Mouse (Mus musculus): ENCODE measurements at regions not wholly inside any gene's neighbourhood (a gene's known extent, or its start where the extent isn't known, plus 50 kb on each side); places are given as distances from the start of the nearest gene placed in this dataset.

DNA sequence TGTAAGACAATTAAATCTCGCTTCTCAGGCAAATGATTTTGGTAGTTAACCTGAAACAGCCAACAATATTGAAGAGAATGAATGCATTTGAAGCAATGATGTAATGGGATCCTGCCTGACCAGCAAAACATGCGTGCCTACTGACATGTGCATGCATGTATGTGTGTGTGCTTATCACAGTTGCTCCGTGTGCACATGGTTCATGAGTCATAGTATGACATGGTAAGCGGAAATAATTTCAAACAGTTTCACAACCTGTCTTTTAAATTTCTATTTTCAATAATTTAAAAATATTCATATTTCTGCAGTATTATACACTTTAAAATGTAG lies 436.8 kb upstream of the Ccnh start:
- no peaks in the 10 kb centered on the region for H3K36me3 ChIP-seq (ENCODE audit: control insufficient read depth, insufficient read depth, low read length)
- ATAC-seq (peak; percentile 44), DNase-seq (ENCODE audit: low spot score) (no peak)
- no peak overlapping the region for H3K4me3 ChIP-seq (ENCODE audit: low read depth, low read length)
- H3K4me2 ChIP-seq (ENCODE audit: low read length): 0 out of 2 replicates have a peak overlapping the region, but pooled peaks have one; percentile 1
- H3K4me1 ChIP-seq (ENCODE audit: control insufficient read depth, insufficient read depth, low read length): peaks cover 27% of the 10 kb centered on the region
- peak overlapping the region; percentile 94 for H3K27ac ChIP-seq (ENCODE audit: low read depth, low read length)
- WGBS: 13% methylated on average over 4 of the region's 4 CpGs
- H3K9me3 ChIP-seq (replicated peaks; ENCODE audit: control insufficient read depth, low read length): no peaks in the 10 kb centered on the region
- peak overlapping the region; percentile 2; the same call in 1 of the 2 replicates for H3K9ac ChIP-seq (ENCODE audit: low read length)
- H3K27me3 ChIP-seq (replicated peaks; ENCODE audit: control insufficient read depth, insufficient read depth, low read length): no peaks in the 10 kb centered on the region

DNA sequence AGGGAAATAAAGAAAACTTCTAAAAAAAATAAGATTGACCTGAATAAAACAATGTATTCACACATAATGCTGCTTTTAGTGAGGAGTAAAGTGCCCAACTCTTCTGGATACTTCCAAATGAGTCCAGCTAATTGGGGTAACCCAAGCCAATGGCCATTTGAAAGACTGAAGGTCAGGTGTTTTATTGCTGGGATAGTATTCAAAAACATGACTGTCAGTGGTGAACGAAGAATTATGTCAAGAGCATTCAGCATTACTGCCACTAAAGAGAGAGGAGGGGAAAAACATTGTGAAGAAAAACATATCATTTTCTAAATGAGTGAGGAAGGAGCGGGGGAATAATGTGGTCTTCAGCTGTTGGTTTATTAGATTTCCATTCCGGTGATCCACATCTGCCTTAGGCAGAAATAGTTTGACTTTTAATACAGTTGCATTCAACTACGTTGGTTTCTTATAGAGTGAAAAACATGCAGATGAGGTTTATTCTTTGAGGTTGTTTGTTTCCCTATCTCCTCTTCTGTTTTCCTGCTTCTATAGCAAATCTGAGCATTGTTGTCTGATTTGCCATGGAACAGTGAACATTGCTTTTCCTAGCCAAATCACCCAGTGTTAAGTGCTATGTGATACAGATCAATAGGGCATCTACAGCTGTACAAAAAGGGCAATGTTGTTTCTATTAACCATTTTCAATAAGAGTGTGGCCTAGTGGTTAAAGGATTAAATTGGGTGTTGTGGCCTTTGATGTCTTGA lies 435.3 kb upstream of the Ccnh start:
- ATAC-seq (no peak), DNase-seq (ENCODE audit: low spot score) (peak; percentile 64)
- Histone ChIP-seq H3K4me2 (ENCODE audit: low read length) (peak overlapping the region; percentile 6), H3K36me3 (ENCODE audit: control insufficient read depth, insufficient read depth, low read length) (no peaks in the 10 kb centered on the region), H3K4me3 (ENCODE audit: low read depth, low read length) (no peak overlapping the region), H3K27ac (ENCODE audit: low read depth, low read length) (peak overlapping the region; percentile 94), H3K4me1 (ENCODE audit: control insufficient read depth, insufficient read depth, low read length) (peaks cover 30% of the 10 kb centered on the region), H3K9me3 (replicated peaks; ENCODE audit: control insufficient read depth, low read length) (no peaks in the 10 kb centered on the region), H3K27me3 (replicated peaks; ENCODE audit: control insufficient read depth, insufficient read depth, low read length) (no peaks in the 10 kb centered on the region), H3K9ac (ENCODE audit: low read length) (peak overlapping the region; percentile 47; the same call in 1 of the 2 replicates)
- WGBS: 11% methylated on average over 4 of the region's 4 CpGs

DNA sequence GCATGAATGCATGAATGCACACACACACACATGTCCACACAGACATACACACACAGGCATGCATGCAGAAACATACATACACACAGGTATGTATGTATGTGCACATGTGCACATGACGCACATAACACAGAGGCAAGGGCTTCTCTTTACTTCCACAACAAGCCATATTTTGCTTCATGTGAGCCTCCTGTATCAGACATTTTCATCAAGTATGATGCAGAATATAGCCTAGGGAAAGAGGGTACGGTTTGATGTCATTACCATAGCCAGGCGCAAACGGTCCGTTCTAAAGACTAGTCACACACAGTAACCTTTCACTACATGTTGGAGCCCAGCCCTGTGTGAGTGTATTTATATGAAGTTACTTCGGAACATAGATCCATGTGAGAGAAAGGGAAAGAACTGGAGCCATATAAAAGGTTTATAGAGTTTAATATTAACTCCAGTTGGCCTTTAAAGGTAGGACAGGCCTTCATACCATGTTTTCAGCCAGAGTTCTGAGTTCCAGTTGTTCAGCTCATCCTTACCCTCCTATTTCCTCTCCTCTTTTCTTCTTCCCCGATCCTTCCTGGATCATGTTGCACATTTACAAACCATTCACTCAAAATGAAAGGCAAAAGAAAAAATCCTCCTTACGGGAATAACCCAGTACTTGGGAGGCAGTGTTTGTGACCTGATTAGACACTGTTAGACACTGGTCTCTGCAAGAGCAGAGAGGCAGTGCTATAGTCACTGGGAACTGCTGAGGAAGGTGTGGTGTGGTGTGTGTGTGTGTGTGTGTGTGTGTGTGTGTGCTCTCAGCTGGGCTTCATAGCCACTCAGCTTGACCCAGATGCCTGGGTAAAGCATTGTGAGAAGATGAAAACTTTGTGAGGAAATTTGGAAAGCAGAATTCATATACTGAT lies 434.1 kb upstream of the Ccnh start:
- Histone ChIP-seq H3K27me3 (replicated peaks; ENCODE audit: control insufficient read depth, insufficient read depth, low read length) (no peaks in the 10 kb centered on the region), H3K27ac (ENCODE audit: low read depth, low read length) (peak overlapping the region; percentile 94), H3K4me1 (ENCODE audit: control insufficient read depth, insufficient read depth, low read length) (peaks cover 30% of the 10 kb centered on the region), H3K4me2 (ENCODE audit: low read length) (peak overlapping the region; percentile 42), H3K4me3 (ENCODE audit: low read depth, low read length) (no peak overlapping the region), H3K9ac (ENCODE audit: low read length) (peak overlapping the region; percentile 52), H3K36me3 (ENCODE audit: control insufficient read depth, insufficient read depth, low read length) (no peaks in the 10 kb centered on the region), H3K9me3 (replicated peaks; ENCODE audit: control insufficient read depth, low read length) (no peaks in the 10 kb centered on the region)
- ATAC-seq (no peak), DNase-seq (ENCODE audit: low spot score) (peak; percentile 47)
- WGBS: 29% methylated on average over 8 of the region's 8 CpGs

DNA sequence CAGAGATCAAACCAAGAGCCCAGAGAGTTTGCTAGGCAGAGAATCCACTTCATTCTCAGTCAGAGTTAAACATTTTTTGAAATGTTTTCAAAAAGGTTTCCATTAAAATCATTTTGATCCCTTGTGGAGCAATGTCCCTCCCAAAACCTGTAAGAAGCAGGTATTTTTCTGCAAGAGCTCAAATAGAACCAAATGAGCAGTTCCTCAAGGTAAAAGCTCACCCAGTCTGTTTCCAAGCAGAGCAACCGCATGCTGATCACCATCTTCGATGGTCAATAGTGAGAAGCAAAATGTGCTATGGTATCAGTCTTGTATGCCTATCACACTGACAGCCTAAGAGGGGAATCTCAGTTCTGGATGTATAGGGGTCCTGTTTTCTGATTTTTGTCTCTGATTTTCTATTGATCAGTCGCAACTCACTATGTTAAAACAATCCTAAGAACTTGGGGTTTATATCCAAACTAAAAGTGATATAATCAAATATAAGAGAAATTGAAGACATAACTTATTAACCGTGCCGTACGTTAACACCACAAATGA lies 432.3 kb upstream of the Ccnh start:
- DNase-seq (ENCODE audit: low spot score): peak; percentile 45
- H3K4me2 ChIP-seq (ENCODE audit: low read length): peak overlapping the region; percentile 28
- no peaks in the 10 kb centered on the region for H3K9me3 ChIP-seq (replicated peaks; ENCODE audit: control insufficient read depth, low read length)
- H3K27me3 ChIP-seq (replicated peaks; ENCODE audit: control insufficient read depth, insufficient read depth, low read length): no peaks in the 10 kb centered on the region
- WGBS: 27% methylated on average over 6 of the region's 6 CpGs
- no peak overlapping the region for H3K4me3 ChIP-seq (ENCODE audit: low read depth, low read length)
- peaks cover 27% of the 10 kb centered on the region for H3K4me1 ChIP-seq (ENCODE audit: control insufficient read depth, insufficient read depth, low read length)
- peak overlapping the region; percentile 63 for H3K9ac ChIP-seq (ENCODE audit: low read length)
- peak overlapping the region; percentile 94 for H3K27ac ChIP-seq (ENCODE audit: low read depth, low read length)
- ATAC-seq: no peak
- H3K36me3 ChIP-seq (ENCODE audit: control insufficient read depth, insufficient read depth, low read length): no peaks in the 10 kb centered on the region

DNA sequence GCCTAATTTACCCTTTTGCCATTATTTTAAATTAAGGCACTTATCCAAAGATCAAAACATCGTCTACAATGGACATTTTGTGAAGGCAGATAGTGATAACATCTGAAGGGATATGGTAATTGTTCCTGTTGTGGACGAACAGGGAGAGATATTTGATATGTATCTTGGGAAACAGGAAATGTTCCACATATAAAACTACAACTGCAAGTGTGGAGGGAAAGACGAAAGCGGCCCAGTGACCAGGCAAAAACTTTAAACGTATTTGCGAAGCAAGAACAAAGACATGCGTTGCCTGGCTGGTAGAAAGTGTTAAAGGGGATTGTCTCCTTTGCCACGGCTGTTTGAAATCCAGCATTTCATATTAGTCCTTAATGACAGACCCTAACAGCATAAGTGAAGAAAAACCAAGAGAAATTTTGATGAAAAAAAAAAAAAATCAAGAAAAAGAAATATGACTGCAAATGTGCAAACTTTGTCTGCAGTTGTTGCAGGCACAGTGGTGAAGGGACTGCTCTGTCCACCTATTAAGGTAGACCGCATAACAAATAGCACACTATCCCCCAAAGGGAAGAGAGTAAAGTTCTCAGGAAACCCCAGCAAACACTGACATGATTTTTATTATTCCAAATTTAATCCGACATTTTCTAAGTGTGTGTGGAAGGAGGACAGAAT lies 431.2 kb upstream of the Ccnh start:
- ATAC-seq (peak; percentile 51), DNase-seq (ENCODE audit: low spot score) (peak; percentile 63)
- H3K4me2 ChIP-seq (ENCODE audit: low read length): peak overlapping the region; percentile 46
- H3K9ac ChIP-seq (ENCODE audit: low read length): peak overlapping the region; percentile 72
- peak overlapping the region; percentile 2; the same call in 1 of the 2 replicates for H3K4me3 ChIP-seq (ENCODE audit: low read depth, low read length)
- H3K4me1 ChIP-seq (ENCODE audit: control insufficient read depth, insufficient read depth, low read length): peaks cover 25% of the 10 kb centered on the region
- H3K9me3 ChIP-seq (replicated peaks; ENCODE audit: control insufficient read depth, low read length): no peaks in the 10 kb centered on the region
- peak overlapping the region; percentile 95 for H3K27ac ChIP-seq (ENCODE audit: low read depth, low read length)
- H3K27me3 ChIP-seq (replicated peaks; ENCODE audit: control insufficient read depth, insufficient read depth, low read length): no peaks in the 10 kb centered on the region
- H3K36me3 ChIP-seq (ENCODE audit: control insufficient read depth, insufficient read depth, low read length): no peaks in the 10 kb centered on the region
- 5% methylated on average over 10 of the region's 10 CpGs for WGBS

DNA sequence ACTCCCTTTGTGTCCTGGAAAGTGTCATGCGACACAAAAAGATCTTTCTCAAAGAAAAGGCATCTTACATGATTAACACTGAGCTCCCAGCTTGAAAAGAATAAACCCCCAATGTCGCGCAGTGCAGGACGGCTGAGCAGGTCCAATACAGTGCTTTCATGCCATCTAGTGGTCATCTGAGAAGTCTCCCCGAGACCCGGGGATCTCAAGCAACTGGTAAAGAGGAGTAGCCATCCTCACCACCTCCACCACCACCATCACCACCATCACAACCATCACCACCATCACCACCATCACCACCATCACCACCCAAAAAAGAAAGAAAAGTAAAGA lies 430.7 kb upstream of the Ccnh start:
- Histone ChIP-seq H3K27me3 (replicated peaks; ENCODE audit: control insufficient read depth, insufficient read depth, low read length) (no peaks in the 10 kb centered on the region), H3K4me1 (ENCODE audit: control insufficient read depth, insufficient read depth, low read length) (peaks cover 25% of the 10 kb centered on the region), H3K9me3 (replicated peaks; ENCODE audit: control insufficient read depth, low read length) (no peaks in the 10 kb centered on the region), H3K9ac (ENCODE audit: low read length) (peak overlapping the region; percentile 72), H3K36me3 (ENCODE audit: control insufficient read depth, insufficient read depth, low read length) (no peaks in the 10 kb centered on the region), H3K4me2 (ENCODE audit: low read length) (peak overlapping the region; percentile 46), H3K27ac (ENCODE audit: low read depth, low read length) (peak overlapping the region; percentile 95), H3K4me3 (ENCODE audit: low read depth, low read length) (peak overlapping the region; percentile 2; the same call in 1 of the 2 replicates)
- DNase-seq (ENCODE audit: low spot score) (peak; percentile 98), ATAC-seq (peak; percentile 94)
- WGBS: 0% methylated on average over 6 of the region's 6 CpGs

DNA sequence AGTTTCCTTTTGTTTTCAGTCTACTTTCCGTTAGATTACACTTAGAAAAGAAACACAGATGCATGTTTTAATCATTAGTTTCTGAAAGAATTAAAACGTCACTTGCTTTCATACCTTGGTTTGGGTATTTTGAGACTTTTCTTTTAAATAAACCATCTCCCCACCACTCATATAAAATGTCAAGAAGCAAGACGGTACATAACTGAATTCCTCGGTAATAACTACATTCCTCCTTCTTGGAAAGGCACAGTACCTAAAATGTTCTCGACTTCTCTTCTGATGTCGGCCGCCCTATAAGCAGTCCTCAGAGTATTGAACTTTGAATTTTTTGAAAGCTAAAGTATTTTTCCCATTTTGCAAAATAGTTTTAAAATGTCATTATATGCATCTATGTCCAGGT lies 430.1 kb upstream of the Ccnh start:
- no peaks in the 10 kb centered on the region for H3K27me3 ChIP-seq (replicated peaks; ENCODE audit: control insufficient read depth, insufficient read depth, low read length)
- H3K4me1 ChIP-seq (ENCODE audit: control insufficient read depth, insufficient read depth, low read length): peaks cover 20% of the 10 kb centered on the region
- H3K4me2 ChIP-seq (ENCODE audit: low read length): no peak overlapping the region
- H3K9me3 ChIP-seq (replicated peaks; ENCODE audit: control insufficient read depth, low read length): no peaks in the 10 kb centered on the region
- no peaks in the 10 kb centered on the region for H3K36me3 ChIP-seq (ENCODE audit: control insufficient read depth, insufficient read depth, low read length)
- peak overlapping the region; percentile 48; the same call in 1 of the 2 replicates for H3K9ac ChIP-seq (ENCODE audit: low read length)
- DNase-seq (ENCODE audit: low spot score) (peak; percentile 34), ATAC-seq (no peak)
- H3K4me3 ChIP-seq (ENCODE audit: low read depth, low read length): no peak overlapping the region
- whole genome bisulfite sequencing: 35% methylated on average over 7 of the region's 7 CpGs
- peak overlapping the region; percentile 63; the same call in 1 of the 2 replicates for H3K27ac ChIP-seq (ENCODE audit: low read depth, low read length)

DNA sequence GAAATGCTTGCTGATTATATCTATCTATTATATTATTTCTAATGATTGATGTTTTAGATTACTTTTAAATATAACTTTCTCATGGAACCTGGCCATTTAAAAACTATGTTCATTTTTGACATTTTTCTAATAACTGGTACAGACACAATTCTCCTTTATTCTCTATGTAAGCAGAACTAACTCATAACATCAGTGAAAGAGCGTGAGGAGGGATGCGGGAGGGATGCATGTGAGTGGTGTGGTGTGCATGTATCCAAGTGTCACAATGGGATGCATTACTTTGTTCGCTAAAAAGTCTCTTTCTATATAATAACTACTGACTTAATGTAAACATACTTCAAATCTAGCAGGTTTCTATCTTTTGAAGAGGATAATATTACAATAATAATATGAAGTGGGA lies 428.7 kb upstream of the Ccnh start:
- 24% methylated on average over 3 of the region's 3 CpGs for WGBS
- Histone ChIP-seq H3K4me3 (ENCODE audit: low read depth, low read length) (no peak overlapping the region), H3K4me1 (ENCODE audit: control insufficient read depth, insufficient read depth, low read length) (peaks cover 9% of the 10 kb centered on the region; the same call in 1 of the 2 replicates), H3K36me3 (ENCODE audit: control insufficient read depth, insufficient read depth, low read length) (no peaks in the 10 kb centered on the region), H3K27me3 (replicated peaks; ENCODE audit: control insufficient read depth, insufficient read depth, low read length) (no peaks in the 10 kb centered on the region), H3K4me2 (ENCODE audit: low read length) (no peak overlapping the region), H3K27ac (ENCODE audit: low read depth, low read length) (peak overlapping the region; percentile 80), H3K9me3 (replicated peaks; ENCODE audit: control insufficient read depth, low read length) (no peaks in the 10 kb centered on the region), H3K9ac (ENCODE audit: low read length) (no peak overlapping the region)
- DNase-seq (ENCODE audit: low spot score): peak; percentile 68
- no peak for ATAC-seq

Data from forebrain, embryonic 14.5 days (tissue).